Mouse (Mus musculus) heart, postnatal 14 days (tissue): ENCODE results near the gene Slc8a1. TPM values are rescaled to one million over a fixed set of nuclear protein-coding genes. Genes with fewer than 3 reads are reported as not detected.
A peak's percentile ranks its signal among the peaks of the same experiment; 100 is the strongest.

Source experiments
- DNase-seq, 2 experiments: peaks; one replicate each; pipeline ENCODE4 v3.0.0; 2021 to 2022
- intact Hi-C: fragments of 180-260 bp; cut with DNase I; formaldehyde crosslinking; loops from one replicate; pipeline ENCODE4 v1.15.1; 2025
- long read RNA-seq, 2 experiments: library from polyadenylated mRNA; stranded (forward); transcript quantifications; one replicate each; pipeline ENCODE4 v2.0.0; 2021
- total RNA-seq, 2 experiments: library from RNA; stranded (reverse); gene quantifications; 2 replicates each; pipeline ENCODE4 v1.2.3; 2021

Gene Slc8a1
- total RNA-seq: 100 to 1,000 TPM; 367 to 433 TPM
- long read RNA-seq, experiment 1, partial matches to known transcripts: 3 of 40 reads
- long read RNA-seq, experiment 1, other reads (novel, unspliced or antisense): 37 of 40 reads
- long read RNA-seq, experiment 2, partial matches to known transcripts: 9 of 34 reads
- long read RNA-seq, experiment 2, other reads (novel, unspliced or antisense): 25 of 34 reads

DNA sequence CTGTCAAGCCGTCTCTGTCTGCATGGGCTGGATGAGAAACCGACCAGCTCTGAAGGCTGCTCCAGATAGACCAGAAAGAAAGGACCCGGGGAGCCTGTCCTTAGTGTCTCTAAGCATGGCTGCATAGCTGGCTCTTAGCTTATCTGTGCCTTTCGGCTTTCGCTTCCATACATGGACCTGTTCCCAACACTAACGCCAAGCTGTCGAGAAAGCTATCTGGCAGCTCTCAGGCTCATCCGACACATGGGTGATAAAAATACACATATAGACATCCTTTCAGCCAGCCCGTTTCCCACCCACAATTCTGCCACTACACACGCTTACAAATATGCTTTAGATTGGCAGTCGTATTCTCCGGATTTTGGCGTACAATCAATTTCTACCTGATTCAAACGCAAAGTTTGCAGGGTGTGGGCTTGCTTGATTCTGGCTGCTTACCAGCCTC is at the start of gene Slc8a1:
Slc8a1 (minus strand) TSS at position 67 of the 445 bp plus-strand sequence.
- peak; percentile 32 to 60 for DNase-seq
- intact Hi-C loops: no loop called here

GRCm38 (mm10) chr17:81787350-81787749 is 49.2 kb upstream of the Slc8a1 start:
- DNase-seq: peak; percentile 52 to 78
- intact Hi-C loops: loop anchor here (5.0 to 10.0 kb wide), 2 partner anchors 123 to 310 kb away; no protein-coding TSS in a partner anchor

DNA sequence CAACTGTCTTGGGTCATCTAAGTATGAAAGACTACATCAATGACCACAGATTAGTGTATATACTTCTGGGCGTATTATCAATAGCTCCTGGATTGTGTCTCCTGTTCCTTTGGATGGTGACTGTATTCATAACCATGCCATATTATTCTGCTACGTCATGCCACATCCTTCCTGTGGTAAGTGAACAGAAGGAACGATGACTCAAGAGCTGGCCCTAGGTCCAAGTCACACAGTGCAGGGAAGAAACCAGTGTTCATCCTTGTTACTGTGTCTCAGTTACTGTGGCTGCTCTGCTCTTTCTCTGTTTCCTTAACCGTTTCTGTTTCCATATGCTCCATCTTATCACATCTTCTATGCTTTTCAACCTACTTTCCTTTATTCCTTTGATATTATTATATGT is 44.1 kb upstream of the Slc8a1 start:
- no peak for DNase-seq
- intact Hi-C loops: loop anchor here (10.0 kb wide), 1 partner anchor 118 kb away; no protein-coding TSS in a partner anchor

GRCm38 (mm10) chr17:81781491-81781890 is 43.3 kb upstream of the Slc8a1 start:
- peak in 1 of 2 experiments; percentile 42 for DNase-seq
- intact Hi-C loops: loop anchor here (10.0 kb wide), 1 partner anchor 117 kb away; no protein-coding TSS in a partner anchor

DNA sequence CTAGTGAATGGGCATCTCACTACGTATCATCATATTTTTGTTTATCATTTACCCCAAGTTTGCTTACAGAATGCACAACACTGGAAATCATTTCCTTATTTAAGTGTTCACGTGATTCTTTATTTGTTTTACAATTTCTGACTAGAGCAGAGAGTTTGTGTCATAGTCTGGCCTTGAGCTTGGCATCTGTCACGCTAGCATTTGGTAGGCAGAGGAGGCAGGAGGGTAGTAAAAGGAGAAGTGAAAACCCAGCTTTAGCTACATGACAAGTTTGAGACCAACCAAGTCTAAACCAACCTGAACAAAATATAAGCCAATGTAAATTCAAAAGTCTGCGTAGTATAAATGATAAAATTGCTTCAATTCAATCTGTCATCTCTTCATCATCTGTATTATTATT is 41.7 kb upstream of the Slc8a1 start:
- no peak for DNase-seq
- intact Hi-C loops: loop anchor here (10.0 kb wide), 1 partner anchor 115 kb away; no protein-coding TSS in a partner anchor

- DNase-seq: no peak
- intact Hi-C loops: no loop called here
These were observed 12.5 kb upstream of the Slc8a1 start for GRCm38 (mm10) chr17:81750664-81751063.

GRCm38 (mm10) chr17:81743034-81743433 is 4.9 kb upstream of the Slc8a1 start:
- no peak for DNase-seq
- intact Hi-C loops: no loop called here

- DNase-seq: peak in 1 of 2 experiments; percentile 31
- intact Hi-C loops: no loop called here
These were observed 2.4 kb upstream of the Slc8a1 start for GRCm38 (mm10) chr17:81740576-81740975.

- intact Hi-C loops: no loop called here
- DNase-seq: no peak
These were observed 398 bp downstream of the Slc8a1 start for GRCm38 (mm10) chr17:81737779-81738178.

GRCm38 (mm10) chr17:81737309-81737708 is 868 bp downstream of the Slc8a1 start:
- intact Hi-C loops: no loop called here
- DNase-seq: no peak

DNA sequence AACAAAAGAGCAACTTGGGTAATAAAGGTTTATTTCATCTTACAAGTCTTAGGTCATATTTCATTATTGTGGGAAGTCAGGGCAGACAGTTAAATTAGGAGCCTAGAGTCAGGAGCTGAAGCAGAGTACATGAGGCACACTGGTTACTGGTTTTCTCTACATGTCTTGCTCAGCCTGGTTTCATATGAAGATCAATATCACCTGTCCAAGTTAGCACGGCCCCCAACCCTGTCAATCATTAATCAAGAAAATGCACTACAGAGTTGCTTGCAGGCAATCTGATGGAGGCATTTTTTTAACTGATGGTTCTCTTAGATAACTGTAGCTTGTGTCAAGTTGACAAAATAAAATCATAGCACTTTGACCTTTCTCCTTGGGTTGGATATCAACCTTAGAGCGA is 2.6 kb downstream of the Slc8a1 start:
- no peak for DNase-seq
- intact Hi-C loops: no loop called here

GRCm38 (mm10) chr17:81729891-81730290 is 8.3 kb downstream of the Slc8a1 start:
- intact Hi-C loops: no loop called here
- DNase-seq: no peak

GRCm38 (mm10) chr17:81712273-81712751 is 25.9 kb downstream of the Slc8a1 start:
- DNase-seq: no peak
- intact Hi-C loops: no loop called here

DNA sequence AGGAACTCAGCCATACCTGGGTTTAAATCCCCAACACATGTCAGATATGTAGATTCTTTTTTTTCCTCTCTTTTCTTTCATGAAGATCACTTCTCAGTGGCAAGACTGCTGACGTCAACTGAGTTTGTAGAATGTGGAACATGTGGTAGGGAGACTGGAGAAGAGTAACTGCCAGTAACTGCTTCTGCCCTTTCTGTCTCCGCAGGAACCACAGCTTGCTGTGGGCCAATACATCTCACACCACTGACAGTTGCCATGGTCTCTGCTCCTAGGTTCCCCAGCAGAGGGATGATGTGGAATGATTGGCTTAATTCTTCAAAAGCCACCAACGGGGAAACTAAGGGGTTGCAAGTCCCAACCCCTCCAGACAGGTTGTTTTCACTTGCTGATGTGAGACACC is 33.4 kb downstream of the Slc8a1 start:
- no peak for DNase-seq
- intact Hi-C loops: no loop called here

GRCm38 (mm10) chr17:81703258-81703657 is 34.9 kb downstream of the Slc8a1 start:
- no peak for DNase-seq
- intact Hi-C loops: no loop called here

- no peak for DNase-seq
- intact Hi-C loops: no loop called here
These were observed 36.5 kb downstream of the Slc8a1 start for GRCm38 (mm10) chr17:81701701-81702100.

DNA sequence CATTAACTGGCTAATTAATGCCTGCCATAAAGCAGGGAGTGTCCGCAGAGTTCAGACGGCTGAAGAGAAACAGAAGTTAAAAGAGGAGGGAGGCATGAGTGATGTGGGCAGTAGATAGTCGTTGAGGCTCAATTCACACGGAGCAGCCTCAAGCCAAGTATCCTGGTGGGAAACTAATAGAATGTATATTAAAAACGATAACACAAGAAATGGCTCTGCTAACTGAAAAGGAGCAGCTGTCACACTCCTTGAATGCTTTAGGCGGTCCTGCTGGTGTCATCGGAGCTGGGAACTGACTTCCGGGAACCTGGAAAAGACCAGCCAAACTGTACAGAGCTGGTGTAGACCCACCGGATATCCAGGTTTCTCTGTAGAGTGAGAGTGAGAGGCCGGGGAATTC is 39.4 kb downstream of the Slc8a1 start:
- no peak for DNase-seq
- intact Hi-C loops: no loop called here

DNA sequence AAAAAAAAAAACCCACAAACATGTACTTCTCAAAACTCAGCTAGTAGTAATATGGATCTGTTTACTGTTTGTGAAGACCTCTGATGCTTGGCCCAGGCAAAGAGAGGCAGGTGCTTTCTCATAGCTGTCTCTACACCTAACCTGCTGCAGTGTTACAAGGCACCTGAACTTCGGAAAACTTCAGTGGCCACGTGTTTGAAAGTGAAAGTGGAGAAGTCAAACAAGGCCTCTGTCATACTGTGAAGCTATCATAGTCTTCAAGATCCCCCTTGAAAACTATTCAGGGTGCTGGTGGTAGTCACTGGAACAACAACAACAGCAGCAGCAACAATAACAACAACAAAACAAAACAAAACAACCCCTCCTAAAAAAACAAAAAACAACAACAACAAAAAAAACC is 40.5 kb downstream of the Slc8a1 start:
- intact Hi-C loops: no loop called here
- no peak for DNase-seq

- no peak for DNase-seq
- intact Hi-C loops: no loop called here
These were observed 43.2 kb downstream of the Slc8a1 start for GRCm38 (mm10) chr17:81694977-81695376.

GRCm38 (mm10) chr17:81679616-81680015 is 58.6 kb downstream of the Slc8a1 start:
- no peak for DNase-seq
- intact Hi-C loops: no loop called here

GRCm38 (mm10) chr17:81677450-81677849 is 60.7 kb downstream of the Slc8a1 start:
- DNase-seq: no peak
- intact Hi-C loops: no loop called here

- no peak for DNase-seq
- intact Hi-C loops: no loop called here
These were observed 62.0 kb downstream of the Slc8a1 start for GRCm38 (mm10) chr17:81676203-81676602.
